Mouse (Mus musculus): ENCODE results near the gene Dnttip1. TPM values are rescaled to one million over a fixed set of nuclear protein-coding genes. Genes with fewer than 3 reads are reported as not detected.

Gene Dnttip1
- polyA plus RNA-seq, 1 experiment from 2014 or later = 40.1 TPM

DNA sequence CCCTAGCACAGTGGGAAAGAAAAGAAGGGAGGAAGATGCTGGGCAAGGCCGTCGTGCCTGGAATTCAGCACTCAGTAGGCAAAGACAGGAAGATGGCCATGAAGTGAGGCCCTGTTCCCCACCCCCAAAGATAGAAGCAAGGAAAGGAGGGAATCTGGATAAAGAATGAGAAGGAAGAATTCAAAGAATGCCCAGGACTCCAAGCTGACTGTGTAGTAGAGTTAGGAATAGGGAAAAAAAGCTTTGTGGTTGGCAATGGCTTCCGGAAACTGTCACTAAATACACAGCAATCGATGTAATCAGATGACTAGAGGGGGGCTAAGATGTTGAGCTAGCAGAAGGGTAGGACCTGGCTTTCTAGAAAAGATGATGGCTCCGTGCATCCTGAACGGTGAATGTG, 71.4 kb downstream of the Dnttip1 start:
- H3K4me2 ChIP-seq (ENCODE audit: low read depth, low read length) = no peak overlapping the region
- H3K9me3 ChIP-seq (replicated peaks; ENCODE audit: control insufficient read depth, low read length) = no peaks in the 10 kb centered on the region
- ATAC-seq (ENCODE audit: low read depth) = no peak
- H3K4me1 ChIP-seq (ENCODE audit: control insufficient read depth, low read depth, low read length) = peaks cover 15% of the 10 kb centered on the region
- no peak overlapping the region for H3K4me3 ChIP-seq (ENCODE audit: low read depth, low read length)
- H3K9ac ChIP-seq (ENCODE audit: low read depth, low read length) = no peak overlapping the region
- 66% methylated on average over 6 of the region's 6 CpGs for WGBS (ENCODE audit: insufficient replicate concordance)
- peaks cover 11% of the 10 kb centered on the region; the same call in 1 of the 2 replicates for H3K36me3 ChIP-seq (ENCODE audit: control insufficient read depth, insufficient read depth)
- no peak overlapping the region for H3K27ac ChIP-seq (ENCODE audit: low read length)
- H3K27me3 ChIP-seq (ENCODE audit: control insufficient read depth, insufficient read depth, low read depth, low read length) = no peaks in the 10 kb centered on the region

DNA sequence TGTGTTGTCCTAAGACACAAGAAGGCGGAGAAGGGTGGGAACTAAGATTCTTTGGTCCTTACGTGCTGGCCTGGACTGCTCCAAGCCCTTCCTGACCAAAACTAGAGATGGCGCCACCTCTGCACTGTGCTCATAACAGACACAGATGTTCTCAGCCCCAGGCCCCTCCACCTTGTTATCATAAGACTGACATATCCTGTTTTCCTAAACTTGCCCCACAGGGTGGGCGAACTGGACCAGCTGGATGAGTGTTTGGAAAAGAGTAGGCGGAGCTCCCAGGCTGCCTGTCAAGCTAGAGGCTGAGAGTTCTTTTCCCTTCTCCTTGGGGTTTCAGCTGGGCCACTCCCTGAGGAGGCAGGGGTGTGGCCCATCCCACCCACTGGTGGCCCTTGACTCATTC, 71.9 kb downstream of the Dnttip1 start:
- Histone ChIP-seq H3K4me1 (ENCODE audit: control insufficient read depth, low read depth, low read length) (peaks cover 18% of the 10 kb centered on the region), H3K27ac (ENCODE audit: low read length) (no peak overlapping the region), H3K36me3 (ENCODE audit: control insufficient read depth, insufficient read depth) (peaks cover 11% of the 10 kb centered on the region; the same call in 1 of the 2 replicates), H3K27me3 (ENCODE audit: control insufficient read depth, insufficient read depth, low read depth, low read length) (no peaks in the 10 kb centered on the region), H3K4me3 (ENCODE audit: low read depth, low read length) (no peak overlapping the region), H3K9ac (ENCODE audit: low read depth, low read length) (no peak overlapping the region), H3K9me3 (replicated peaks; ENCODE audit: control insufficient read depth, low read length) (no peaks in the 10 kb centered on the region), H3K4me2 (ENCODE audit: low read depth, low read length) (no peak overlapping the region)
- ATAC-seq (ENCODE audit: low read depth) = no peak
- WGBS (ENCODE audit: insufficient replicate concordance) = 73% methylated on average over 5 of the region's 5 CpGs

Other genes with a start within 250 kb of the Dnttip1 start
- gene Pigt, start 248.5 kb upstream of the Dnttip1 start, polyA plus RNA-seq (2015; fragmentation: Nextera tagmentation; extraction: Ambion mirVana) = 20.8 and 24.0 TPM in 2 replicates
- gene Wfdc2, start 183.6 kb upstream of the Dnttip1 start, polyA plus RNA-seq (2015; fragmentation: Nextera tagmentation; extraction: Ambion mirVana) = 0.76 and 1.7 TPM in 2 replicates
- not detected in 2 replicates for gene Spint3, start 172.5 kb upstream of the Dnttip1 start, polyA plus RNA-seq (2015; fragmentation: Nextera tagmentation; extraction: Ambion mirVana)
- gene Wfdc6a, start 160.5 kb upstream of the Dnttip1 start, polyA plus RNA-seq (2015; fragmentation: Nextera tagmentation; extraction: Ambion mirVana) = 0.21 TPM in 1 of 2 replicates, not detected in the other
- not detected in 2 replicates for gene Eppin, start 152.4 kb upstream of the Dnttip1 start, polyA plus RNA-seq (2015; fragmentation: Nextera tagmentation; extraction: Ambion mirVana)
- gene Wfdc6b, start 132.5 kb upstream of the Dnttip1 start, polyA plus RNA-seq (2015; fragmentation: Nextera tagmentation; extraction: Ambion mirVana) = not detected in 2 replicates
- not detected in 2 replicates for gene Wfdc8, start 132.4 kb upstream of the Dnttip1 start, polyA plus RNA-seq (2015; fragmentation: Nextera tagmentation; extraction: Ambion mirVana)
- gene Wfdc16, start 107.2 kb upstream of the Dnttip1 start, polyA plus RNA-seq (2015; fragmentation: Nextera tagmentation; extraction: Ambion mirVana) = not detected in 2 replicates
- not detected in 2 replicates for gene Wfdc10, start 89.9 kb upstream of the Dnttip1 start, polyA plus RNA-seq (2015; fragmentation: Nextera tagmentation; extraction: Ambion mirVana)
- gene Wfdc9, start 89.4 kb upstream of the Dnttip1 start, polyA plus RNA-seq (2015; fragmentation: Nextera tagmentation; extraction: Ambion mirVana) = not detected in 2 replicates
- gene Wfdc11, start 71.9 kb upstream of the Dnttip1 start, polyA plus RNA-seq (2015; fragmentation: Nextera tagmentation; extraction: Ambion mirVana) = not detected in 2 replicates
- not detected in 2 replicates for gene Wfdc13, start 60.9 kb upstream of the Dnttip1 start, polyA plus RNA-seq (2015; fragmentation: Nextera tagmentation; extraction: Ambion mirVana)
- not detected in 2 replicates for gene Spint4, start 47.5 kb upstream of the Dnttip1 start, polyA plus RNA-seq (2015; fragmentation: Nextera tagmentation; extraction: Ambion mirVana)
- gene Spint5, start 30.7 kb upstream of the Dnttip1 start, polyA plus RNA-seq (2015; fragmentation: Nextera tagmentation; extraction: Ambion mirVana) = not detected in 2 replicates
- gene Wfdc3, start 52 bp upstream of the Dnttip1 start, polyA plus RNA-seq (2015; fragmentation: Nextera tagmentation; extraction: Ambion mirVana) = 1.5 and 1.7 TPM in 2 replicates
- gene Ube2c, start 23.9 kb downstream of the Dnttip1 start, polyA plus RNA-seq (2015; fragmentation: Nextera tagmentation; extraction: Ambion mirVana) = 632 and 661 TPM in 2 replicates
- gene Tnnc2, start 34.0 kb downstream of the Dnttip1 start, polyA plus RNA-seq (2015; fragmentation: Nextera tagmentation; extraction: Ambion mirVana) = 29.4 and 67.5 TPM in 2 replicates
- gene Snx21, start 39.8 kb downstream of the Dnttip1 start, polyA plus RNA-seq (2015; fragmentation: Nextera tagmentation; extraction: Ambion mirVana) = 9.4 and 12.1 TPM in 2 replicates
- gene Acot8, start 58.9 kb downstream of the Dnttip1 start, polyA plus RNA-seq (2015; fragmentation: Nextera tagmentation; extraction: Ambion mirVana) = 19.8 and 20.6 TPM in 2 replicates
- 4.3 TPM in 2 replicates for gene Zswim3, start 59.1 kb downstream of the Dnttip1 start, polyA plus RNA-seq (2015; fragmentation: Nextera tagmentation; extraction: Ambion mirVana)
- 3.4 and 4.1 TPM in 2 replicates for gene Zswim1, start 76.7 kb downstream of the Dnttip1 start, polyA plus RNA-seq (2015; fragmentation: Nextera tagmentation; extraction: Ambion mirVana)
- gene Spata25, start 82.6 kb downstream of the Dnttip1 start, polyA plus RNA-seq (2015; fragmentation: Nextera tagmentation; extraction: Ambion mirVana) = not detected in 2 replicates
- 90.7 and 92.5 TPM in 2 replicates for gene Ctsa, start 86.9 kb downstream of the Dnttip1 start, polyA plus RNA-seq (2015; fragmentation: Nextera tagmentation; extraction: Ambion mirVana)
- gene Neurl2, start 87.5 kb downstream of the Dnttip1 start, polyA plus RNA-seq (2015; fragmentation: Nextera tagmentation; extraction: Ambion mirVana) = 1.7 and 2.5 TPM in 2 replicates
- 23.1 and 27.4 TPM in 2 replicates for gene Pltp, start 111.7 kb downstream of the Dnttip1 start, polyA plus RNA-seq (2015; fragmentation: Nextera tagmentation; extraction: Ambion mirVana)
- gene Pcif1, start 133.3 kb downstream of the Dnttip1 start, polyA plus RNA-seq (2015; fragmentation: Nextera tagmentation; extraction: Ambion mirVana) = 36.8 and 38.2 TPM in 2 replicates
- gene Zfp335, start 165.8 kb downstream of the Dnttip1 start, polyA plus RNA-seq (2015; fragmentation: Nextera tagmentation; extraction: Ambion mirVana) = 5.9 and 6.8 TPM in 2 replicates
- gene Mmp9, start 194.8 kb downstream of the Dnttip1 start, polyA plus RNA-seq (2015; fragmentation: Nextera tagmentation; extraction: Ambion mirVana) = 8.9 and 13.0 TPM in 2 replicates
- 0.13 TPM in 2 replicates for gene Slc12a5, start 214.8 kb downstream of the Dnttip1 start, polyA plus RNA-seq (2015; fragmentation: Nextera tagmentation; extraction: Ambion mirVana)